Mouse (Mus musculus): ENCODE results near the gene Tmprss11e. TPM values are rescaled to one million over a fixed set of nuclear protein-coding genes. Genes with fewer than 3 reads are reported as not detected.
A peak's percentile ranks its signal among the peaks of the same experiment; 100 is the strongest.

Gene Tmprss11e
- polyA plus RNA-seq, 1 experiment from 2014 or later = not detected

GRCm38 (mm10) chr5:86722820-86723460 is 22.7 kb downstream of the Tmprss11e start:
- Histone ChIP-seq H3K9me3 (ENCODE audit: control insufficient read depth, low read length) (no peaks in the 10 kb centered on the region), H3K36me3 (ENCODE audit: control insufficient read depth, insufficient read depth, low read length) (no peaks in the 10 kb centered on the region), H3K4me2 (ENCODE audit: low read depth) (no peak overlapping the region), H3K27ac (ENCODE audit: low read depth, low read length) (no peak overlapping the region), H3K27me3 (ENCODE audit: control insufficient read depth, insufficient read depth, low read length) (no peaks in the 10 kb centered on the region), H3K4me1 (ENCODE audit: control insufficient read depth, insufficient read depth, low read length) (no peaks in the 10 kb centered on the region), H3K9ac (ENCODE audit: low read length) (no peak overlapping the region), H3K4me3 (ENCODE audit: low read depth, low read length) (no peak overlapping the region)
- no peak for DNase-seq (ENCODE audit: low spot score)
- 64% methylated on average over 2 of the region's 2 CpGs for WGBS
- no peak for ATAC-seq (ENCODE audit: insufficient read depth, low FRiP score, low TSS enrichment)

GRCm38 (mm10) chr5:86714967-86715366 is 30.6 kb downstream of the Tmprss11e start:
- H3K4me2 ChIP-seq (ENCODE audit: low read depth) = no peak overlapping the region
- H3K4me3 ChIP-seq (ENCODE audit: low read depth, low read length) = no peak overlapping the region
- H3K4me1 ChIP-seq (ENCODE audit: control insufficient read depth, insufficient read depth, low read length) = no peaks in the 10 kb centered on the region
- no peaks in the 10 kb centered on the region for H3K9me3 ChIP-seq (ENCODE audit: control insufficient read depth, low read length)
- no peak overlapping the region for H3K27ac ChIP-seq (ENCODE audit: low read depth, low read length)
- H3K27me3 ChIP-seq (ENCODE audit: control insufficient read depth, insufficient read depth, low read length) = no peaks in the 10 kb centered on the region
- DNase-seq (ENCODE audit: low spot score) (no peak), ATAC-seq (ENCODE audit: insufficient read depth, low FRiP score, low TSS enrichment) (no peak)
- H3K9ac ChIP-seq (ENCODE audit: low read length) = no peak overlapping the region
- no peaks in the 10 kb centered on the region for H3K36me3 ChIP-seq (ENCODE audit: control insufficient read depth, insufficient read depth, low read length)
- 88% methylated on average over 2 of the region's 2 CpGs for WGBS

- Histone ChIP-seq H3K9ac (ENCODE audit: low read length) (no peak overlapping the region), H3K36me3 (ENCODE audit: control insufficient read depth, insufficient read depth, low read length) (no peaks in the 10 kb centered on the region), H3K9me3 (ENCODE audit: control insufficient read depth, low read length) (no peaks in the 10 kb centered on the region), H3K4me3 (ENCODE audit: low read depth, low read length) (no peak overlapping the region), H3K27ac (ENCODE audit: low read depth, low read length) (no peak overlapping the region), H3K4me2 (ENCODE audit: low read depth) (no peak overlapping the region), H3K4me1 (ENCODE audit: control insufficient read depth, insufficient read depth, low read length) (no peaks in the 10 kb centered on the region), H3K27me3 (ENCODE audit: control insufficient read depth, insufficient read depth, low read length) (no peaks in the 10 kb centered on the region)
- ATAC-seq (ENCODE audit: insufficient read depth, low FRiP score, low TSS enrichment) (no peak), DNase-seq (ENCODE audit: low spot score) (no peak)
- WGBS = 84% methylated on average over 3 of the region's 3 CpGs
Observed at GRCm38 (mm10) chr5:86704923-86705322, 40.7 kb downstream of the Tmprss11e start.

GRCm38 (mm10) chr5:86684667-86685066 is 60.9 kb downstream of the Tmprss11e start:
- Histone ChIP-seq H3K9me3 (ENCODE audit: control insufficient read depth, low read length) (no peaks in the 10 kb centered on the region), H3K9ac (ENCODE audit: low read length) (no peak overlapping the region), H3K27ac (ENCODE audit: low read depth, low read length) (no peak overlapping the region), H3K4me1 (ENCODE audit: control insufficient read depth, insufficient read depth, low read length) (no peaks in the 10 kb centered on the region), H3K4me3 (ENCODE audit: low read depth, low read length) (no peak overlapping the region), H3K4me2 (ENCODE audit: low read depth) (no peak overlapping the region), H3K27me3 (ENCODE audit: control insufficient read depth, insufficient read depth, low read length) (no peaks in the 10 kb centered on the region), H3K36me3 (ENCODE audit: control insufficient read depth, insufficient read depth, low read length) (no peaks in the 10 kb centered on the region)
- whole genome bisulfite sequencing = 65% methylated on average over 4 of the region's 4 CpGs
- DNase-seq (ENCODE audit: low spot score) (peak; percentile 52), ATAC-seq (ENCODE audit: insufficient read depth, low FRiP score, low TSS enrichment) (no peak)

- no peaks in the 10 kb centered on the region for H3K9me3 ChIP-seq (ENCODE audit: control insufficient read depth, low read length)
- WGBS = 78% methylated on average over 5 of the region's 5 CpGs
- no peak within 1 kb of the TSS for H3K27ac ChIP-seq (ENCODE audit: low read depth, low read length)
- no peaks in the 10 kb centered on the region for H3K4me1 ChIP-seq (ENCODE audit: control insufficient read depth, insufficient read depth, low read length)
- no peak within 1 kb of the TSS for H3K4me3 ChIP-seq (ENCODE audit: low read depth, low read length)
- H3K4me2 ChIP-seq (ENCODE audit: low read depth) = no peak within 1 kb of the TSS
- ATAC-seq (ENCODE audit: insufficient read depth, low FRiP score, low TSS enrichment) = no peak
- H3K9ac ChIP-seq (ENCODE audit: low read length) = no peak within 1 kb of the TSS
- no peak for DNase-seq (ENCODE audit: low spot score)
- no peaks in the 10 kb centered on the region for H3K36me3 ChIP-seq (ENCODE audit: control insufficient read depth, insufficient read depth, low read length)
- no peaks in the 10 kb centered on the region for H3K27me3 ChIP-seq (ENCODE audit: control insufficient read depth, insufficient read depth, low read length)
Observed at GRCm38 (mm10) chr5:86676262-86676661, 69.4 kb downstream of the Tmprss11e start, which contains the start of gene Tmprss11b. Tmprss11b (minus strand) TSS chr5:86676362.

Other genes starting within 250 kb of the Tmprss11e start
- not detected in 2 replicates for gene Tmprss11g, start 227.2 kb downstream of the Tmprss11e start, polyA plus RNA-seq (2014; fragmentation: Nextera tagmentation; extraction: Ambion mirVana)
- 0.08 TPM in 1 of 2 replicates, not detected in the other for gene Tmprss11f, start 113.4 kb downstream of the Tmprss11e start, polyA plus RNA-seq (2014; fragmentation: Nextera tagmentation; extraction: Ambion mirVana)
- gene Tmprss11b, start 69.5 kb downstream of the Tmprss11e start, polyA plus RNA-seq (2014; fragmentation: Nextera tagmentation; extraction: Ambion mirVana) = not detected in 2 replicates
- gene Ythdc1, start 58.4 kb upstream of the Tmprss11e start, polyA plus RNA-seq (2014; fragmentation: Nextera tagmentation; extraction: Ambion mirVana) = 54.6 and 56.5 TPM in 2 replicates
- not detected in 2 replicates for gene Ugt2b34, start 161.1 kb upstream of the Tmprss11e start, polyA plus RNA-seq (2014; fragmentation: Nextera tagmentation; extraction: Ambion mirVana)
- not detected in 2 replicates for gene Ugt2b1, start 180.7 kb upstream of the Tmprss11e start, polyA plus RNA-seq (2014; fragmentation: Nextera tagmentation; extraction: Ambion mirVana)

All from neural tube, embryonic 11.5 days (tissue).